Mouse (Mus musculus): ENCODE data around the gene Pla2g12b. TPM values are rescaled to one million over a fixed set of nuclear protein-coding genes. Genes with fewer than 3 reads are reported as not detected.

Gene Pla2g12b
- polyA plus RNA-seq, 1 experiment from 2014 or later, result not detected

DNA sequence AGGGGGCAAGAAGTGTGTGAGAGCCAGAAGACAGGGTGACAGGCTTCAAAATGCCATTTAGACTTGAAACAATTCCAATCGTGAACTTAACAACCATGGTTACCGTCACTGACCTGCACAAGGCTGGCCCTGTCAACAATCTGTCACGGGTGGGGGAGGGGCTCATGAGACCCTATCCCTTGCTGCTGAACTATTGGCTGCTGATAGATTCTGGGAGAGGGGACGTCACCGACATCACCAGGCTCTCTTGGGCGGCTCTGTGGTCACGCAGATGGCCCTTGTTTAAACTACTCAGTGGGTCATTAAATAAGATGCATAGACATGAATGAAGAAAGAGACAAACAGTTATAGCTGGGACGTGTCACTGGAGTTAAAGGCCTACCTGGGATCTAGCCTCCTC lies 41.2 kb downstream of the Pla2g12b start:
- no peak overlapping the region for H3K4me3 ChIP-seq (replicated peaks; ENCODE audit: low read length)

DNA sequence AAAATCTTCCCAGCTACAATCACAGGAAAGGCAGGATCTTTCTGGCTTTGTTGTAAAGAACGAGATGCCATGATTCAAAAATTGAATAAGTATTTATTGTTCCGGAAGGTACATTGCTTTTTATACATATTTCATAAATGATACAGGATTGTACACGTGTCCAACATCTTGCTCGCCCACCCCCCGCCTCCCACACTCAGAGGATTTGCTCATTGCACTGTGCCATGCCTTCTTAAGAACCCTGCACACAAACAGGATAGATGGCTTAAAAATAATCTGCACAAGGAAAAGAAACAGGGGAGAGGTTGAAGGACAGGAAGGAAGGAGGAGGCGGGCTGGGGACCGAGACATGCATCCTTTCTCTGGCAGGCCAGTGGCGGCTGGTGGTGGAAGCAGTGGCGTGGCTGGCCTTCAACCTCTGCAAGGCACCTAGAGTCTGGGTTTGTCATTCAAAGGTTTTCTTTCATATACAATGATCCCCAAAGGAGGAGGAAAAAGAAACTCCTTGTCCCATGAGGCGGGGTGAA lies 43.5 kb downstream of the Pla2g12b start:
- Histone ChIP-seq H3K4me2 (replicated peaks) (no peak overlapping the region), H3K27me3 (ENCODE audit: control insufficient read depth, insufficient read depth, low read length) (no peaks in the 10 kb centered on the region), H3K9me3 (ENCODE audit: control insufficient read depth, low read length) (no peaks in the 10 kb centered on the region), H3K4me1 (replicated peaks; ENCODE audit: control insufficient read depth, insufficient read depth, low read length) (no peaks in the 10 kb centered on the region), H3K9ac (no peak overlapping the region), H3K36me3 (replicated peaks; ENCODE audit: control insufficient read depth, insufficient read depth) (no peaks in the 10 kb centered on the region; the same call in 1 of the 2 replicates), H3K4me3 (replicated peaks; ENCODE audit: low read length) (no peak overlapping the region), H3K27ac (no peak overlapping the region)
- ATAC-seq (ENCODE audit: low FRiP score), result no peak
- DNase-seq (ENCODE audit: low spot score), result no peak
- 88% methylated on average over 10 of the region's 10 CpGs for WGBS

More for the DNA sequence above, 41.2 kb downstream of the Pla2g12b start:
- no peaks in the 10 kb centered on the region for H3K36me3 ChIP-seq (replicated peaks; ENCODE audit: control insufficient read depth, insufficient read depth)
- no peak for DNase-seq (ENCODE audit: low spot score)
- WGBS, result 33% methylated on average over 8 of the region's 8 CpGs
- H3K9me3 ChIP-seq (ENCODE audit: control insufficient read depth, low read length), result no peaks in the 10 kb centered on the region
- H3K27ac ChIP-seq, result no peak overlapping the region
- no peaks in the 10 kb centered on the region for H3K4me1 ChIP-seq (replicated peaks; ENCODE audit: control insufficient read depth, insufficient read depth, low read length)
- H3K9ac ChIP-seq, result no peak overlapping the region
- no peak overlapping the region for H3K4me2 ChIP-seq (replicated peaks)
- H3K27me3 ChIP-seq (ENCODE audit: control insufficient read depth, insufficient read depth, low read length), result no peaks in the 10 kb centered on the region
- ATAC-seq (ENCODE audit: low FRiP score), result no peak

DNA sequence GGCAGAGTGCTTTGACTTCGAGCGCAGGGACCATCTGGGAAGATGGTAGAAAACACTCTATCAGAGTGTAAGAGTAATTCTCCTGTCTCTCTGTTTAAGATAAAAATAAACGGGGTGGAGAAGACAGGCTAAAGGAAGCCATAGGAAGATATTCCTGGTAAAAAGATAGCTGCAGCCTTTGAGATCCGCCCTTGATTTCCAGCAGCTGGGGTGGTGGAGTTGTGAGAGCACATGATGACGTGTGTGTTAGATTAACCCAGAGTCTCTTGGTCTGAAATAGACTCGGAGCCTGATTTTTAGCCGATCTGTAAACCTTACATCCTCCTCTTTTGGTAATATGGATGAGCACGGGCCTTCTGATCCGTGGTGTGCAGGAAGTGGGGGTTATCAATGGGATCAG lies 44.1 kb downstream of the Pla2g12b start:
- Histone ChIP-seq H3K9me3 (ENCODE audit: control insufficient read depth, low read length) (no peaks in the 10 kb centered on the region), H3K4me1 (replicated peaks; ENCODE audit: control insufficient read depth, insufficient read depth, low read length) (no peaks in the 10 kb centered on the region), H3K4me2 (replicated peaks) (no peak overlapping the region), H3K27ac (no peak overlapping the region), H3K27me3 (ENCODE audit: control insufficient read depth, insufficient read depth, low read length) (no peaks in the 10 kb centered on the region), H3K36me3 (replicated peaks; ENCODE audit: control insufficient read depth, insufficient read depth) (no peaks in the 10 kb centered on the region; the same call in 1 of the 2 replicates), H3K9ac (no peak overlapping the region), H3K4me3 (replicated peaks; ENCODE audit: low read length) (no peak overlapping the region)
- DNase-seq (ENCODE audit: low spot score) (no peak), ATAC-seq (ENCODE audit: low FRiP score) (no peak)
- whole genome bisulfite sequencing, result 87% methylated on average over 9 of the region's 9 CpGs

DNA sequence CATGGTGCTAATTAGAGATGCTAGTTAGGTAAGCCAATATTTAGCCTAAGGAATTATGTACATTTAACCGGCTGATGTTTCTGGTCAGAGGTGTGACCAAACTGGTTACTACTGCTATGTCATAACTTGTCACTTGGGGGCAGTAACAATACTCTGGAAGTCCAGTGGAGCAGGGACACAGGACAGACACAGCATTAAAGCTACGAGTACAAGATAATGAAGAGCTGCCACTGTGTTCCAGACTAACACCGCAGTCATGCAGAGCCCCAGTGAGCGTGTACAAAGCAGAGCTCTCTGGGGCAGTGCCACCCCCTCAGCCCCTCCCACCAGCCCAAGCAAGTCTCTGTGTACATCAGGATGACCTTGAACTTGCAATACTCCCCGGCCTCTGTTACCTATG lies 48.4 kb downstream of the Pla2g12b start:
- no peaks in the 10 kb centered on the region for H3K27me3 ChIP-seq (ENCODE audit: control insufficient read depth, insufficient read depth, low read length)
- peak; percentile 66 for DNase-seq (ENCODE audit: low spot score)
- no peaks in the 10 kb centered on the region; the same call in 1 of the 2 replicates for H3K36me3 ChIP-seq (replicated peaks; ENCODE audit: control insufficient read depth, insufficient read depth)
- H3K4me3 ChIP-seq (replicated peaks; ENCODE audit: low read length), result no peak overlapping the region
- H3K4me1 ChIP-seq (replicated peaks; ENCODE audit: control insufficient read depth, insufficient read depth, low read length), result no peaks in the 10 kb centered on the region
- WGBS, result 37% methylated on average over 5 of the region's 5 CpGs
- no peak overlapping the region for H3K9ac ChIP-seq
- no peak overlapping the region for H3K27ac ChIP-seq
- H3K4me2 ChIP-seq (replicated peaks), result no peak overlapping the region
- H3K9me3 ChIP-seq (ENCODE audit: control insufficient read depth, low read length), result no peaks in the 10 kb centered on the region
- ATAC-seq (ENCODE audit: low FRiP score), result peak; percentile 37; the same call in 1 of the 2 replicates

DNA sequence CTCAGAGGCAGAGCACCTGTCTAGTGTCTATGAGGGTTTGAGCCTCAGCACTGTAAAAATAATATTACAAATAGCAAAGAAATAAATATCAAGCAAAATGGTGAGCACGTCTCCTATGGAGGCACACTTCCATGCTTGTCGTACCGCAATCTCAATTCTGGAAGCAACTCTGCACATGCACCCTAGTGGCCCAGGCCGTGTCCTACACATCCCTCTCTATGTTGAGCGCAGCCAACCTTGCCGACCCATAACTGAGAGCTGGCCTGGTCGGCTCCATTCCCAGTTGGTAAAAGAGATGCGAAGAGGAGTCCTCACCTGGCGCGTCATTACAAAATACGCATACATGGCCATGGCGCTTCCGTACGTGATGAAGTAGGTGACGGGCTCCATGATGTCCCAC lies 51.2 kb downstream of the Pla2g12b start:
- Histone ChIP-seq H3K4me1 (replicated peaks; ENCODE audit: control insufficient read depth, insufficient read depth, low read length) (no peaks in the 10 kb centered on the region), H3K4me2 (replicated peaks) (no peak overlapping the region), H3K36me3 (replicated peaks; ENCODE audit: control insufficient read depth, insufficient read depth) (no peaks in the 10 kb centered on the region; the same call in 1 of the 2 replicates), H3K4me3 (replicated peaks; ENCODE audit: low read length) (no peak overlapping the region), H3K27ac (no peak overlapping the region), H3K9me3 (ENCODE audit: control insufficient read depth, low read length) (no peaks in the 10 kb centered on the region), H3K27me3 (ENCODE audit: control insufficient read depth, insufficient read depth, low read length) (no peaks in the 10 kb centered on the region), H3K9ac (no peak overlapping the region)
- ATAC-seq (ENCODE audit: low FRiP score) (no peak), DNase-seq (ENCODE audit: low spot score) (no peak)
- 94% methylated on average over 15 of the region's 15 CpGs for WGBS

DNA sequence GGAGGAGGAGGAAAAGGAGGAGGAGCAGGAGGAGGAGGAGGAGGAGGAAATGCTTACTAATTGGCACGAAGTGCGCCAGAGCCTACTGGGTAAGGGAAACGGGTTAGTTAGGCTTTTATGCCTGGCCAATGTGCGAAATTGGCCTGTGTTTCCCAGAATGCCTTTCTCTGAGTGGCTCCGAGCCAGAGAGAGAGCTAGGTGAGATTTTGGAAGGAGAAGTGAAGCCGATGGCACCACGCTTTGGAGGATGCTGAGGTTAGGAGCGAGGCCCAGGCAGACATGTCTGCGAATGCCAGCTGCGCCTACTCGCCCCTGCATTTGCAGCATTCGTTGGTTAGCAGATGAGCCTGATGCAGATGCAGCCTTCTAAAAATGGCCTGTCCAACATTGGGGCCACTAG lies 56.3 kb downstream of the Pla2g12b start:
- no peaks in the 10 kb centered on the region for H3K27me3 ChIP-seq (ENCODE audit: control insufficient read depth, insufficient read depth, low read length)
- 78% methylated on average over 12 of the region's 12 CpGs for WGBS
- DNase-seq (ENCODE audit: low spot score), result no peak
- H3K9ac ChIP-seq, result no peak overlapping the region
- no peaks in the 10 kb centered on the region for H3K36me3 ChIP-seq (replicated peaks; ENCODE audit: control insufficient read depth, insufficient read depth)
- ATAC-seq (ENCODE audit: low FRiP score), result no peak
- H3K27ac ChIP-seq, result no peak overlapping the region
- no peaks in the 10 kb centered on the region for H3K9me3 ChIP-seq (ENCODE audit: control insufficient read depth, low read length)
- H3K4me1 ChIP-seq (replicated peaks; ENCODE audit: control insufficient read depth, insufficient read depth, low read length), result no peaks in the 10 kb centered on the region
- H3K4me3 ChIP-seq (replicated peaks; ENCODE audit: low read length), result no peak overlapping the region
- H3K4me2 ChIP-seq (replicated peaks), result no peak overlapping the region

DNA sequence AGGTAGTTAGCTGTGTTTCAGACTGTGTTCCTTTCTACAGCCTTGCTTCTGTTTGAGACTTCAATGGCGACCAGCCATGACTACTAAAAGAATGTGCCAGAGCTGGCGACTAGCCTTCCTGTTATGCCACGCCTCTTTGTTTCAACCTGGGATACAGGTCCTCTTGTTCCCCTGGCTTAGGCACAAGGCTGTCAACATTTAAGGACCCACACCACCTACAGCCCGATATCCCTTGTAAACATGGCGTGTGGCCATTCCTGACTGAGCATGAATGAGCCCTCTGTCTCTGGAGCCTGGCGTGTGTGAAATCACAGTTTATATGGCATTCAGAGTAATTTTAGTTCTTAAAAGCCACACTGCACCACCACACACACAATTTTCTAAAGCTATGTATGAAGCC lies 58.8 kb downstream of the Pla2g12b start:
- H3K9me3 ChIP-seq (ENCODE audit: control insufficient read depth, low read length), result no peaks in the 10 kb centered on the region
- no peak overlapping the region for H3K4me2 ChIP-seq (replicated peaks)
- no peaks in the 10 kb centered on the region for H3K4me1 ChIP-seq (replicated peaks; ENCODE audit: control insufficient read depth, insufficient read depth, low read length)
- DNase-seq (ENCODE audit: low spot score) (no peak), ATAC-seq (ENCODE audit: low FRiP score) (no peak)
- 74% methylated on average over 6 of the region's 6 CpGs for WGBS
- no peak overlapping the region for H3K9ac ChIP-seq
- H3K4me3 ChIP-seq (replicated peaks; ENCODE audit: low read length), result no peak overlapping the region
- H3K36me3 ChIP-seq (replicated peaks; ENCODE audit: control insufficient read depth, insufficient read depth), result no peaks in the 10 kb centered on the region
- no peaks in the 10 kb centered on the region for H3K27me3 ChIP-seq (ENCODE audit: control insufficient read depth, insufficient read depth, low read length)
- H3K27ac ChIP-seq, result no peak overlapping the region

DNA sequence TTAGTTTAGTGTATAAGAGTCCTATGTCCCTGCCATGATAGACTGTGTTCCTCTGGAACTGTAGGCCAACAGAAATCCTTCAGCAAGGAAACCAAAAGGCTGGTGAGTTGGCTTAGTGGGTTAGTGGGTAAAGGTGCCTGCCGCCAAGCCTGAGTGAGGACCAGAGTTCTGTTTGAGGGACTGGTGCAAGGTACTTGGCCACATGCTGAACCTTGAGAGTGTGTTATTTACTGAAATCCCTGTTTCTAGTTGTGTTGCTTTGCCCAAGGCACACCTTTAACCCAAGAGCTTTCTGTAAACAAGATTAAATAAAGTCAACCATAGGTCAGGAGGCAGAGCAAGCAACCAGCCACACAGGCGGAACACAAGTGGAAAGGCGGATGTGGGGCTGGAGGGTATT lies 62.1 kb downstream of the Pla2g12b start:
- no peak for DNase-seq (ENCODE audit: low spot score)
- no peak overlapping the region for H3K9ac ChIP-seq
- 85% methylated on average over 3 of the region's 3 CpGs for WGBS
- H3K27ac ChIP-seq, result no peak overlapping the region
- ATAC-seq (ENCODE audit: low FRiP score), result no peak
- no peaks in the 10 kb centered on the region for H3K9me3 ChIP-seq (ENCODE audit: control insufficient read depth, low read length)
- peaks cover 6% of the 10 kb centered on the region; the same call in 1 of the 2 replicates for H3K4me1 ChIP-seq (replicated peaks; ENCODE audit: control insufficient read depth, insufficient read depth, low read length)
- H3K27me3 ChIP-seq (ENCODE audit: control insufficient read depth, insufficient read depth, low read length), result no peaks in the 10 kb centered on the region
- H3K4me2 ChIP-seq (replicated peaks), result no peak overlapping the region
- no peaks in the 10 kb centered on the region for H3K36me3 ChIP-seq (replicated peaks; ENCODE audit: control insufficient read depth, insufficient read depth)
- H3K4me3 ChIP-seq (replicated peaks; ENCODE audit: low read length), result no peak overlapping the region

DNA sequence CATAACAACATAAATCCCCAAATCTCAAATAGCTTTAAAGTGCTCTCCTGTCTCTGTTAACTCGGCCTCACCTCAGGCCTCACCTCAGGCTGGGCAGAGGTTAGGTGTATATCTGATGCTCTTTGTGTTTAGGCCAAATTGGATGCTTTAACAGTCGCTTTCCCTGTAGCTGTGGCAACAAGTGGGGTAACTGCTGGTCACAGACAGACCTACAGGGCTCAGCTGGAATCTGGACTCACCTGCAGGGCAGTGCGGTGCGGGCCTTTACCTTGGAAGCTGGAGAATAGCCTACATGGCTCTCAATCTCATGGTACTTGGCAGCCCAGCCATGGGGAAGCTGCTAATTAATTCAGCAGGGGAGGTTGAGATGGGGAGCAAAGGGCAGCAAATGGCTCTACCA lies 63.2 kb downstream of the Pla2g12b start:
- H3K4me3 ChIP-seq (replicated peaks; ENCODE audit: low read length), result no peak overlapping the region
- no peak overlapping the region for H3K4me2 ChIP-seq (replicated peaks)
- ATAC-seq (ENCODE audit: low FRiP score) (no peak), DNase-seq (ENCODE audit: low spot score) (no peak)
- peaks cover 6% of the 10 kb centered on the region; the same call in 1 of the 2 replicates for H3K4me1 ChIP-seq (replicated peaks; ENCODE audit: control insufficient read depth, insufficient read depth, low read length)
- H3K9ac ChIP-seq, result no peak overlapping the region
- 86% methylated on average over 4 of the region's 4 CpGs for WGBS
- no peaks in the 10 kb centered on the region for H3K36me3 ChIP-seq (replicated peaks; ENCODE audit: control insufficient read depth, insufficient read depth)
- H3K27ac ChIP-seq, result no peak overlapping the region
- no peaks in the 10 kb centered on the region for H3K9me3 ChIP-seq (ENCODE audit: control insufficient read depth, low read length)
- H3K27me3 ChIP-seq (ENCODE audit: control insufficient read depth, insufficient read depth, low read length), result no peaks in the 10 kb centered on the region

DNA sequence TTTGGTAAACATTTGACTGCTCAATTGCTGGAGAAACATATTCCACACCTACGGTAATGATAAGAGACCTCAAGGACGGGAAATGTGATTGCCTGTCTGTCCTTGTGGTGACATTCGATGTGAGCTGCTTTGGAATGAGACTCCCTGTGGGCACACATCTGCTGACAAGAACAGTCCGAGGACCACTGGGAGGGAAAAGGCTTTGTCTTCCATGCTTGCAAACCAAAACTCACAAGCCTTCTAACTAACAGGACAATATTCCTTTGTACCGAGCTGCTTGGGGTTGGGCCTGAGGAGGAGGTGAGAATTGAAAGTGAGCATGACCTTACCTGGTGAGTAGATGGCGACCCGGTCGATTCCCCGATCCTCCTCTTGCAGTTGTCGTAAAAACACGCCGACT lies 63.8 kb downstream of the Pla2g12b start:
- Histone ChIP-seq H3K36me3 (replicated peaks; ENCODE audit: control insufficient read depth, insufficient read depth) (no peaks in the 10 kb centered on the region), H3K4me1 (replicated peaks; ENCODE audit: control insufficient read depth, insufficient read depth, low read length) (peaks cover 11% of the 10 kb centered on the region; the same call in 1 of the 2 replicates), H3K4me2 (replicated peaks) (no peak overlapping the region), H3K4me3 (replicated peaks; ENCODE audit: low read length) (no peak overlapping the region), H3K27me3 (ENCODE audit: control insufficient read depth, insufficient read depth, low read length) (no peaks in the 10 kb centered on the region), H3K27ac (no peak overlapping the region), H3K9ac (no peak overlapping the region), H3K9me3 (ENCODE audit: control insufficient read depth, low read length) (no peaks in the 10 kb centered on the region)
- 82% methylated on average over 12 of the region's 12 CpGs for WGBS
- ATAC-seq (ENCODE audit: low FRiP score), result no peak
- no peak for DNase-seq (ENCODE audit: low spot score)

Measured in hindbrain, embryonic 14.5 days (tissue).